ENCODE assay signal across 8 mouse cellular contexts in the genomic region with DNA sequence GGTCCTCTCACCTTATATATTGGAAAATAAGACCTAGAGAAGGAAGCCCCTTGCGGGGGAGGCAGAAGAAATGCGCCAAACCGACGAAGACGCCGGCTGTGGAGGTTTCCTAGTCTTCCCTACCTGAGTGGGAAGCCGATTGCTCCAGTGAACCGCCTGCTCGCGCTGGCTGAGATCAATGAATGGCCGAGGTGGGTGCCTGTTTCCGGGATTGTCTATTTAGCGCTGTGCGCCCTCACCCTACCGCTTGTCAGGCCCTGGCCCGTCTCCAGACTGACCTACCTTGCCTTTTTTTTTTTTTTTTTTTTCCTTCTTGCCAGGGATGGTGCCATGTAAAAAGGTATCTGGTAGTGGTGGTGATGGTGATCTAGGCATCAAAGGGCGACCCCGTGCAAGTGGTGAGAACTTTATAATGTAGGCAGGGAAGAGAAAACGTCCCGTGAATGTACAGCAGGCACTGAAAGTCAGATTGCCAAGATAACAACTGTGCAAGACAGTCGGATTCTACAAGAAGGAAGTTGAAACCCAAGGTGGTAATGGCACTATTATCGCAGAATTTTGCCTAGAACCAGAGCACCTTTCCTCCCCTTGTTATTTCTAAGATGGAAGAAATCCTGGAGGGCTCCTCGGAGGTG. TPM values are rescaled to one million over a fixed set of nuclear protein-coding genes. Genes with fewer than 3 reads are reported as not detected.
DNase-seq lines count a peak whose midpoint lies in the region; ATAC-seq and TF ChIP-seq lines count a peak whose summit lies in the region.

A gene (minus strand): TSS at position 162 of the 635 bp plus-strand sequence.

- H3K4me1 ChIP-seq in kidney, adult 2 months (ENCODE audit: control insufficient read depth, insufficient read depth, low read length), result peaks cover 12% of the 10 kb centered on the region; the same call in 1 of the 2 replicates
- H3K4me1 ChIP-seq in ES-E14 (ENCODE audit: control insufficient read depth in 2 of 2, insufficient read depth in 2 of 2, low read length in 2 of 2, poor library complexity in 1 of 2), result peaks cover 5 to 32% of the 10 kb centered on the region in 2 experiments; a peak in 3 of 4 replicates
- peaks cover 11% of the 10 kb centered on the region; the same call in 1 of the 2 replicates for H3K4me1 ChIP-seq in forebrain, embryonic 11.5 days (replicated peaks; ENCODE audit: control insufficient read depth, insufficient read depth, low read length)

- ATAC-seq in forebrain, embryonic 11.5 days (replicated peaks; ENCODE audit: low FRiP score), result no peak

- TF ChIP-seq POLR2A in kidney, adult 2 months (IDR thresholded peaks at IDR 0.05; ENCODE audit: low read depth, low read length), result no peak

- intact Hi-C loops in heart, postnatal 25 days (cut with DNase I), result no loop called here

- TF ChIP-seq CTCF in kidney, adult 2 months (conservative IDR thresholded peaks at IDR 0.05; ENCODE audit: insufficient read depth, insufficient read length, low read depth, low read length), result no peak

- peak within 1 kb of the TSS; percentile 53 for H3K4me3 ChIP-seq in kidney, adult 2 months (ENCODE audit: insufficient read depth, low read depth, low read length)
- H3K4me3 ChIP-seq in ES-E14 (ENCODE audit: insufficient read depth in 1 of 2, low read depth in 1 of 2, low read length in 2 of 2, poor library complexity in 1 of 2, severe bottlenecking in 1 of 2), result peak within 1 kb of the TSS; percentile 56 to 93
- peak within 1 kb of the TSS; percentile 52 for H3K4me3 ChIP-seq in forebrain, embryonic 11.5 days (ENCODE audit: low read depth, low read length)
- peak within 1 kb of the TSS; percentile 53 for H3K4me3 ChIP-seq in macrophage (ENCODE audit: inconsistent target)

- no peaks in the 10 kb centered on the region for H3K36me3 ChIP-seq in kidney, adult 2 months (ENCODE audit: control insufficient read depth, insufficient read depth, low read length)
- H3K36me3 ChIP-seq in ES-E14 (ENCODE audit: control insufficient read depth, insufficient read depth, low read length, poor library complexity, severe bottlenecking) (no peaks in the 10 kb centered on the region), macrophage (ENCODE audit: inconsistent target) (no peaks in the 10 kb centered on the region)
- H3K36me3 ChIP-seq in forebrain, embryonic 11.5 days (ENCODE audit: control insufficient read depth, insufficient read depth, low read length), result no peaks in the 10 kb centered on the region

- in situ Hi-C loops in ES-E14 (cut with MboI; ENCODE audit: low sequenced_read_pairs in 2 of 2, unreplicated experiment in 2 of 2), result no loop called here

- H3K9me3 ChIP-seq in ES-E14 (ENCODE audit: control insufficient read depth, insufficient read depth, low read depth, low read length), result no peaks in the 10 kb centered on the region
- H3K9me3 ChIP-seq in forebrain, embryonic 11.5 days (ENCODE audit: control insufficient read depth, low read length), result peaks cover 4% of the 10 kb centered on the region; the same call in 1 of the 2 replicates

- no peak within 1 kb of the TSS; the same call in 1 of the 2 replicates for H3K9ac ChIP-seq in ES-E14 (ENCODE audit: insufficient read depth, low read depth, low read length, poor library complexity, severe bottlenecking)
- H3K9ac ChIP-seq in forebrain, embryonic 11.5 days (ENCODE audit: low read length), result peak within 1 kb of the TSS; percentile 47; the same call in 1 of the 2 replicates

- no peaks in the 10 kb centered on the region for H3K27me3 ChIP-seq in kidney, adult 2 months (replicated peaks; ENCODE audit: control insufficient read depth, insufficient read depth, low read length)
- H3K27me3 ChIP-seq in forebrain, embryonic 11.5 days (ENCODE audit: control insufficient read depth, insufficient read depth, low read length), result no peaks in the 10 kb centered on the region

- peak within 1 kb of the TSS; percentile 53 for H3K27ac ChIP-seq in kidney, adult 2 months (ENCODE audit: insufficient read depth, low read depth, low read length)
- H3K27ac ChIP-seq in ES-E14 (ENCODE audit: insufficient read depth, low read depth, low read length, poor library complexity, severe bottlenecking) (no peak within 1 kb of the TSS), macrophage (no peak within 1 kb of the TSS)
- H3K27ac ChIP-seq in forebrain, embryonic 11.5 days (ENCODE audit: low read depth, low read length), result no peak within 1 kb of the TSS

- WGBS in kidney, adult 2 months, result 91% methylated on average over 23 of the region's 23 CpGs
- 91% methylated on average over 23 of the region's 23 CpGs for WGBS in forebrain, embryonic 11.5 days
- 87% methylated on average over 23 of the region's 23 CpGs for WGBS in macrophage (ENCODE audit: missing documents)

- no peaks in the 10 kb centered on the region for H3K79me2 ChIP-seq in macrophage (ENCODE audit: inconsistent target)

- peak within 1 kb of the TSS; percentile 75 for H3K4me2 ChIP-seq in forebrain, embryonic 11.5 days (ENCODE audit: low read depth, low read length, severe bottlenecking)

- no peak for DNase-seq in kidney, adult 2 months
- no peak for DNase-seq in kidney, postnatal 25 days
- DNase-seq in ES-E14 (ENCODE audit: low read depth, low spot score), result no peak
- DNase-seq in forebrain, embryonic 11.5 days (ENCODE audit: low spot score), result no peak
- no peak for DNase-seq in heart, postnatal 25 days (ENCODE audit: low spot score)
- DNase-seq in right cerebral cortex, postnatal 36 days (ENCODE audit: low spot score in 2 of 2), result no peak
- no peak for DNase-seq in T-cell, adult 2 months (ENCODE audit: low spot score)

TF ChIP-seq in ES-E14, 5 proteins besides CTCF, POLR2A, EP300 and RAD21:
- TF ChIP-seq CHD2 (IDR thresholded peaks at IDR 0.05; ENCODE audit: low read depth, low read length), result no peak
- no peak for TF ChIP-seq HCFC1 (IDR thresholded peaks at IDR 0.05; ENCODE audit: borderline replicate concordance, insufficient read depth, low read length)

RNA-seq across cellular contexts. Expression of the gene that starts here (rescaled TPM):
- polyA plus RNA-seq in kidney, adult 2 months (2012; rRNA removed), result 52.3 and 57.2 TPM in 2 replicates
- 17.3 and 19.0 TPM in 2 replicates for total RNA-seq in ES-E14 (2012; rRNA removed)
- 43.8 and 44.3 TPM in 2 replicates for polyA plus RNA-seq in forebrain, embryonic 11.5 days (2014; fragmentation: Nextera tagmentation; extraction: Ambion mirVana)
- total RNA-seq in heart, postnatal 25 days (2021), result 100 to 1,000 TPM; 170 to 174 TPM
- total RNA-seq in macrophage (2018; cell fraction: chromatin; rRNA removed), result 10 to 100 TPM in 1 of 26 experiments, 1 to 10 TPM in 21, under 1 TPM in 3, not detected in 1; 0.51 to 11.1 (median 3.9) TPM
- total RNA-seq in macrophage (2018; cell fraction: cytosol; rRNA removed), result 1 to 10 TPM in 15 of 26 experiments, under 1 TPM in 11; 0.48 to 2.0 (median 1.0) TPM
- total RNA-seq in macrophage (2018; cell fraction: nucleus; rRNA removed), result 1 to 10 TPM in 16 of 26 experiments, under 1 TPM in 10; 0.34 to 3.9 (median 1.6) TPM
- polyA plus RNA-seq in macrophage (2018), result 0.61 to 1.7 TPM (median 1.2 TPM) in 3 replicates

Comparison
In these comparisons a context has a peak if more than half of its experiments do, and no peak if none do; other contexts are left out.
1. RNA of the gene that starts here (polyA plus RNA-seq): 52.3 to 57.2 TPM in kidney, adult 2 months and 43.8 to 44.3 TPM in forebrain, embryonic 11.5 days; 0.61 to 1.7 TPM in macrophage; every median in the first group is over 10 times any median in the second.
2. Peak in every context shown above with its lines, with median percentiles within 50 percentile points of each other: H3K4me3 ChIP-seq.